Mouse (Mus musculus): Measurements from ENCODE around the gene Dnajc7.

Gene Dnajc7

GRCm38 (mm10) chr11:100580275-100580674 is 39.7 kb downstream of the Dnajc7 start:
- DNase-seq (ENCODE audit: low read depth) = no peak

GRCm38 (mm10) chr11:100579116-100579799 is 40.7 kb downstream of the Dnajc7 start:
- DNase-seq (ENCODE audit: low read depth) = no peak

GRCm38 (mm10) chr11:100577852-100578599 is 41.9 kb downstream of the Dnajc7 start:
- no peak for DNase-seq (ENCODE audit: low read depth)

GRCm38 (mm10) chr11:100576256-100576655 is 43.7 kb downstream of the Dnajc7 start:
- DNase-seq (ENCODE audit: low read depth) = no peak

GRCm38 (mm10) chr11:100575484-100575855 is 44.5 kb downstream of the Dnajc7 start:
- DNase-seq (ENCODE audit: low read depth) = no peak

GRCm38 (mm10) chr11:100574708-100575483 is 45.1 kb downstream of the Dnajc7 start, which contains the start of gene Cnp:
Gene Cnp, plus strand, starts transcription at chr11:100574904.
- DNase-seq (ENCODE audit: low read depth) = peak; percentile 73

- no peak for DNase-seq (ENCODE audit: low read depth)
Measured at GRCm38 (mm10) chr11:100574188-100574587, 45.8 kb downstream of the Dnajc7 start.

GRCm38 (mm10) chr11:100571202-100571567 is 48.8 kb downstream of the Dnajc7 start:
- DNase-seq (ENCODE audit: low read depth) = no peak

GRCm38 (mm10) chr11:100570430-100571201 is 49.4 kb downstream of the Dnajc7 start:
- peak; percentile 82 for DNase-seq (ENCODE audit: low read depth)

GRCm38 (mm10) chr11:100569789-100570188 is 50.2 kb downstream of the Dnajc7 start:
- peak; percentile 90 for DNase-seq (ENCODE audit: low read depth)

GRCm38 (mm10) chr11:100568692-100569091 is 51.3 kb downstream of the Dnajc7 start:
- DNase-seq (ENCODE audit: low read depth) = no peak

GRCm38 (mm10) chr11:100567815-100568245 is 52.1 kb downstream of the Dnajc7 start:
- DNase-seq (ENCODE audit: low read depth) = peak; percentile 67

GRCm38 (mm10) chr11:100567229-100567628 is 52.7 kb downstream of the Dnajc7 start:
- DNase-seq (ENCODE audit: low read depth) = no peak

GRCm38 (mm10) chr11:100564703-100565102 is 55.3 kb downstream of the Dnajc7 start:
- DNase-seq (ENCODE audit: low read depth) = no peak

GRCm38 (mm10) chr11:100564297-100564696 is 55.7 kb downstream of the Dnajc7 start:
- DNase-seq (ENCODE audit: low read depth) = no peak

- DNase-seq (ENCODE audit: low read depth) = no peak
Measured at GRCm38 (mm10) chr11:100561748-100562147, 58.2 kb downstream of the Dnajc7 start.

- DNase-seq (ENCODE audit: low read depth) = no peak
Measured at GRCm38 (mm10) chr11:100559476-100559875, 60.5 kb downstream of the Dnajc7 start.

GRCm38 (mm10) chr11:100557563-100557962 is 62.4 kb downstream of the Dnajc7 start:
- DNase-seq (ENCODE audit: low read depth) = no peak

- DNase-seq (ENCODE audit: low read depth) = peak; percentile 88
Measured at GRCm38 (mm10) chr11:100555583-100555982, 64.4 kb downstream of the Dnajc7 start.

- DNase-seq (ENCODE audit: low read depth) = no peak
Measured at GRCm38 (mm10) chr11:100552842-100553241, 67.1 kb downstream of the Dnajc7 start.

GRCm38 (mm10) chr11:100550101-100550500 is 69.9 kb downstream of the Dnajc7 start:
- DNase-seq (ENCODE audit: low read depth) = no peak

- no peak for DNase-seq (ENCODE audit: low read depth)
Measured at GRCm38 (mm10) chr11:100549466-100549865, 70.5 kb downstream of the Dnajc7 start.

Measured in 416B (cell line).